Mouse (Mus musculus) right cerebral cortex, adult 18-20 months (tissue): ENCODE results near the gene Mybpc3.
"Not testable (repeated sequence)": the region's sequence is repeated elsewhere in the genome, so short reads cannot be mapped to it uniquely, and the experiment has no call there.

Experiments
- DNase-seq: peaks from one replicate; pipeline ENCODE4 v3.0.0; 2022; ENCODE audit warnings: mixed read lengths

The Mybpc3 gene

GRCm38 (mm10) chr2:91088987-91089386 lies 29.0 kb upstream of the Mybpc3 start:
- DNase-seq: no peak

- DNase-seq: no peak
Measured at GRCm38 (mm10) chr2:91090208-91090607, 27.7 kb upstream of the Mybpc3 start.

GRCm38 (mm10) chr2:91090827-91091226 lies 27.1 kb upstream of the Mybpc3 start:
- peak; percentile 66 for DNase-seq

- DNase-seq: no peak
Measured at GRCm38 (mm10) chr2:91096524-91096923, 21.4 kb upstream of the Mybpc3 start.

- DNase-seq: no peak
Measured at GRCm38 (mm10) chr2:91097015-91097414, 20.9 kb upstream of the Mybpc3 start.

GRCm38 (mm10) chr2:91098156-91098555 lies 19.8 kb upstream of the Mybpc3 start:
- no peak for DNase-seq

- DNase-seq: peak; percentile 88
Measured at GRCm38 (mm10) chr2:91101124-91101740, 16.7 kb upstream of the Mybpc3 start.

- DNase-seq: no peak
Measured at GRCm38 (mm10) chr2:91108156-91108555, 9.8 kb upstream of the Mybpc3 start.

GRCm38 (mm10) chr2:91109241-91109640 lies 8.7 kb upstream of the Mybpc3 start:
- no peak for DNase-seq

GRCm38 (mm10) chr2:91109807-91110385 lies 8.0 kb upstream of the Mybpc3 start:
- no peak for DNase-seq

GRCm38 (mm10) chr2:91110429-91110828 lies 7.5 kb upstream of the Mybpc3 start:
- no peak for DNase-seq

GRCm38 (mm10) chr2:91111832-91112231 lies 6.1 kb upstream of the Mybpc3 start:
- DNase-seq: not testable (repeated sequence)

GRCm38 (mm10) chr2:91112491-91112890 lies 5.5 kb upstream of the Mybpc3 start:
- DNase-seq: no peak

GRCm38 (mm10) chr2:91113334-91113733 lies 4.6 kb upstream of the Mybpc3 start:
- DNase-seq: no peak

GRCm38 (mm10) chr2:91113852-91114251 lies 4.1 kb upstream of the Mybpc3 start:
- no peak for DNase-seq

- peak; percentile 92 for DNase-seq
Measured at GRCm38 (mm10) chr2:91114781-91115577, 3.0 kb upstream of the Mybpc3 start.

GRCm38 (mm10) chr2:91115578-91115970 lies 2.4 kb upstream of the Mybpc3 start:
- no peak for DNase-seq

- DNase-seq: no peak
Measured at GRCm38 (mm10) chr2:91116842-91117241, 1.1 kb upstream of the Mybpc3 start.

GRCm38 (mm10) chr2:91118647-91119046 lies 703 bp downstream of the Mybpc3 start:
- DNase-seq: no peak

GRCm38 (mm10) chr2:91119061-91119460 lies 1.1 kb downstream of the Mybpc3 start:
- no peak for DNase-seq

- DNase-seq: no peak
Measured at GRCm38 (mm10) chr2:91119551-91119950, 1.6 kb downstream of the Mybpc3 start.

GRCm38 (mm10) chr2:91120261-91120671 lies 2.3 kb downstream of the Mybpc3 start:
- no peak for DNase-seq

- DNase-seq: no peak
Measured at GRCm38 (mm10) chr2:91121011-91121410, 3.1 kb downstream of the Mybpc3 start.

- no peak for DNase-seq
Measured at GRCm38 (mm10) chr2:91121497-91121896, 3.6 kb downstream of the Mybpc3 start.
